Mouse (Mus musculus) bone marrow macrophage, adult 2 months (primary cell): ENCODE data around the gene Pbx3. TPM values are rescaled to one million over a fixed set of nuclear protein-coding genes. Genes with fewer than 3 reads are reported as not detected.

Source experiments
- H3K27ac ChIP-seq: 2 replicates; pipeline ENCODE4 v1.5.1; 2012; ENCODE audit warnings: low read depth, low read length; ENCODE audit not compliant: insufficient read depth
- H3K4me1 ChIP-seq: 2 replicates; pipeline ENCODE4 v1.6.1; 2012; ENCODE audit warnings: low read length; ENCODE audit not compliant: control insufficient read depth, insufficient read depth
- H3K4me3 ChIP-seq: 2 replicates; pipeline ENCODE4 v1.5.1; 2012; ENCODE audit warnings: mild to moderate bottlenecking, low read length, moderate library complexity; ENCODE audit not compliant: insufficient read depth
- CTCF ChIP-seq: IDR thresholded peaks from 2 replicates; pipeline ENCODE4 v1.5.1; 2012; ENCODE audit warnings: low read depth, mild to moderate bottlenecking, low read length, moderate library complexity
- POLR2A ChIP-seq: IDR thresholded peaks from 2 replicates; pipeline ENCODE4 v1.6.1; 2012; ENCODE audit warnings: mild to moderate bottlenecking, low read depth, low read length, borderline replicate concordance
- polyA plus RNA-seq: library from polyadenylated mRNA; stranded (reverse); fragments of >200 nt; gene quantifications from 2 replicates; pipeline ENCODE4 v1.2.4, GENCODE M21; 2012; ENCODE audit not compliant: missing spikeins, insufficient read depth, insufficient read length

The Pbx3 gene
- polyA plus RNA-seq, 1 experiment: 13.4 TPM

- no peak overlapping the region for H3K27ac ChIP-seq
- H3K4me1 ChIP-seq: no peaks in the 10 kb centered on the region
- H3K4me3 ChIP-seq: no peak overlapping the region
- no peak for TF ChIP-seq POLR2A
- no peak for TF ChIP-seq CTCF
These were observed 116.9 kb downstream of the Pbx3 start for GRCm38 (mm10) chr2:34256000-34256553.

- H3K4me3 ChIP-seq: no peak overlapping the region
- TF ChIP-seq POLR2A (no peak), CTCF (no peak)
- H3K27ac ChIP-seq: no peak overlapping the region
- H3K4me1 ChIP-seq: no peaks in the 10 kb centered on the region
These were observed 119.3 kb downstream of the Pbx3 start for GRCm38 (mm10) chr2:34253627-34254026.

- no peak overlapping the region for H3K27ac ChIP-seq
- no peak overlapping the region for H3K4me3 ChIP-seq
- TF ChIP-seq CTCF (no peak), POLR2A (no peak)
- no peaks in the 10 kb centered on the region for H3K4me1 ChIP-seq
These were observed 119.8 kb downstream of the Pbx3 start for GRCm38 (mm10) chr2:34253111-34253510.

- no peaks in the 10 kb centered on the region for H3K4me1 ChIP-seq
- no peak overlapping the region for H3K4me3 ChIP-seq
- TF ChIP-seq CTCF (no peak), POLR2A (no peak)
- no peak overlapping the region for H3K27ac ChIP-seq
These were observed 120.7 kb downstream of the Pbx3 start for GRCm38 (mm10) chr2:34252286-34252685.

- Histone ChIP-seq H3K27ac (no peak overlapping the region), H3K4me3 (peak overlapping the region; percentile 64), H3K4me1 (no peaks in the 10 kb centered on the region)
- TF ChIP-seq POLR2A: no peak
- no peak for TF ChIP-seq CTCF
These were observed 122.8 kb downstream of the Pbx3 start for GRCm38 (mm10) chr2:34249961-34250658.

- Histone ChIP-seq H3K4me3 (peak overlapping the region; percentile 64), H3K27ac (no peak overlapping the region)
These were observed 123.6 kb downstream of the Pbx3 start for GRCm38 (mm10) chr2:34249141-34249960.

GRCm38 (mm10) chr2:34240885-34241284 lies 132.1 kb downstream of the Pbx3 start:
- H3K27ac ChIP-seq: no peak overlapping the region
- TF ChIP-seq CTCF (no peak), POLR2A (no peak)
- no peak overlapping the region for H3K4me3 ChIP-seq
- no peaks in the 10 kb centered on the region for H3K4me1 ChIP-seq

More at GRCm38 (mm10) chr2:34249141-34249960, 123.6 kb downstream of the Pbx3 start:
- H3K4me1 ChIP-seq: no peaks in the 10 kb centered on the region
- TF ChIP-seq POLR2A (no peak), CTCF (no peak)

GRCm38 (mm10) chr2:34239315-34239858 lies 133.6 kb downstream of the Pbx3 start:
- Histone ChIP-seq H3K4me1 (no peaks in the 10 kb centered on the region; the same call in none of the 2 replicates), H3K27ac (no peak overlapping the region), H3K4me3 (no peak overlapping the region)
- TF ChIP-seq CTCF (no peak), POLR2A (no peak)

GRCm38 (mm10) chr2:34235467-34236075 lies 137.4 kb downstream of the Pbx3 start:
- no peak for TF ChIP-seq POLR2A
- TF ChIP-seq CTCF: no peak
- Histone ChIP-seq H3K4me1 (peaks cover 9% of the 10 kb centered on the region), H3K4me3 (no peak overlapping the region), H3K27ac (no peak overlapping the region)
